Mouse (Mus musculus): ENCODE measurements around the gene Hoga1. TPM values are rescaled to one million over a fixed set of nuclear protein-coding genes. Genes with fewer than 3 reads are reported as not detected.

The Hoga1 gene
- polyA plus RNA-seq, 1 experiment from 2014 or later: 1.3 TPM

- Histone ChIP-seq H3K27me3 (replicated peaks) (no peaks in the 10 kb centered on the region), H3K9ac (no peak overlapping the region), H3K36me3 (replicated peaks) (no peaks in the 10 kb centered on the region), H3K4me2 (no peak overlapping the region), H3K9me3 (no peaks in the 10 kb centered on the region), H3K27ac (no peak overlapping the region), H3K4me1 (no peaks in the 10 kb centered on the region; the same call in 1 of the 2 replicates), H3K4me3 (no peak overlapping the region)
- 56% methylated on average over 4 of the region's 4 CpGs for WGBS
- ATAC-seq (replicated peaks): no peak
Measured at GRCm38 (mm10) chr19:42010436-42010835, 35.0 kb upstream of the Hoga1 start.

GRCm38 (mm10) chr19:42011123-42011522, 34.3 kb upstream of the Hoga1 start:
- H3K9me3 ChIP-seq: no peaks in the 10 kb centered on the region
- ATAC-seq (replicated peaks): no peak
- H3K36me3 ChIP-seq (replicated peaks): no peaks in the 10 kb centered on the region
- no peak overlapping the region for H3K27ac ChIP-seq
- no peak overlapping the region for H3K4me2 ChIP-seq
- 83% methylated on average over 7 of the region's 7 CpGs for WGBS
- H3K4me3 ChIP-seq: no peak overlapping the region
- H3K27me3 ChIP-seq (replicated peaks): no peaks in the 10 kb centered on the region
- no peaks in the 10 kb centered on the region; the same call in 1 of the 2 replicates for H3K4me1 ChIP-seq
- no peak overlapping the region for H3K9ac ChIP-seq

- no peaks in the 10 kb centered on the region for H3K9me3 ChIP-seq
- no peak for ATAC-seq (replicated peaks)
- H3K4me2 ChIP-seq: no peak overlapping the region
- whole genome bisulfite sequencing: 83% methylated on average over 3 of the region's 3 CpGs
- no peaks in the 10 kb centered on the region for H3K4me1 ChIP-seq
- no peak overlapping the region for H3K4me3 ChIP-seq
- no peak overlapping the region for H3K9ac ChIP-seq
- H3K36me3 ChIP-seq (replicated peaks): no peaks in the 10 kb centered on the region
- no peak overlapping the region for H3K27ac ChIP-seq
- no peaks in the 10 kb centered on the region for H3K27me3 ChIP-seq (replicated peaks)
Measured at GRCm38 (mm10) chr19:42014231-42014825, 31.1 kb upstream of the Hoga1 start.

GRCm38 (mm10) chr19:42015001-42015400, 30.4 kb upstream of the Hoga1 start:
- Histone ChIP-seq H3K4me2 (no peak overlapping the region), H3K27ac (no peak overlapping the region)
- WGBS: 80% methylated on average over 6 of the region's 6 CpGs

GRCm38 (mm10) chr19:42016251-42016650, 29.2 kb upstream of the Hoga1 start:
- WGBS: 71% methylated on average over 4 of the region's 4 CpGs
- H3K4me2 ChIP-seq: no peak overlapping the region
- H3K9me3 ChIP-seq: no peaks in the 10 kb centered on the region
- no peak overlapping the region for H3K9ac ChIP-seq
- no peaks in the 10 kb centered on the region for H3K27me3 ChIP-seq (replicated peaks)
- no peaks in the 10 kb centered on the region for H3K4me1 ChIP-seq
- H3K27ac ChIP-seq: no peak overlapping the region
- no peaks in the 10 kb centered on the region for H3K36me3 ChIP-seq (replicated peaks)
- no peak for ATAC-seq (replicated peaks)
- no peak overlapping the region for H3K4me3 ChIP-seq

More at GRCm38 (mm10) chr19:42015001-42015400, 30.4 kb upstream of the Hoga1 start:
- H3K4me3 ChIP-seq: no peak overlapping the region
- H3K9me3 ChIP-seq: no peaks in the 10 kb centered on the region
- H3K9ac ChIP-seq: no peak overlapping the region
- H3K36me3 ChIP-seq (replicated peaks): no peaks in the 10 kb centered on the region
- H3K4me1 ChIP-seq: no peaks in the 10 kb centered on the region
- no peaks in the 10 kb centered on the region for H3K27me3 ChIP-seq (replicated peaks)
- no peak for ATAC-seq (replicated peaks)

GRCm38 (mm10) chr19:42016840-42017239, 28.6 kb upstream of the Hoga1 start:
- Histone ChIP-seq H3K27me3 (replicated peaks) (no peaks in the 10 kb centered on the region), H3K27ac (peak overlapping the region; percentile 13; the same call in 1 of the 2 replicates)

GRCm38 (mm10) chr19:42017399-42018247, 27.8 kb upstream of the Hoga1 start:
- H3K4me2 ChIP-seq: no peak overlapping the region
- no peaks in the 10 kb centered on the region for H3K4me1 ChIP-seq
- no peak overlapping the region for H3K4me3 ChIP-seq
- no peaks in the 10 kb centered on the region for H3K9me3 ChIP-seq
- no peaks in the 10 kb centered on the region for H3K36me3 ChIP-seq (replicated peaks)
- no peak overlapping the region for H3K9ac ChIP-seq
- WGBS: 78% methylated on average over 8 of the region's 8 CpGs
- no peaks in the 10 kb centered on the region for H3K27me3 ChIP-seq (replicated peaks)
- peak overlapping the region; percentile 13; the same call in 1 of the 2 replicates for H3K27ac ChIP-seq
- ATAC-seq (replicated peaks): no peak

More at GRCm38 (mm10) chr19:42016840-42017239, 28.6 kb upstream of the Hoga1 start:
- 54% methylated on average over 5 of the region's 5 CpGs for WGBS
- Histone ChIP-seq H3K36me3 (replicated peaks) (no peaks in the 10 kb centered on the region), H3K4me2 (no peak overlapping the region), H3K4me1 (no peaks in the 10 kb centered on the region), H3K4me3 (no peak overlapping the region), H3K9ac (no peak overlapping the region), H3K9me3 (no peaks in the 10 kb centered on the region)
- no peak for ATAC-seq (replicated peaks)

- H3K36me3 ChIP-seq (replicated peaks): no peaks in the 10 kb centered on the region
- H3K9me3 ChIP-seq: no peaks in the 10 kb centered on the region
- no peak for ATAC-seq (replicated peaks)
- H3K4me3 ChIP-seq: no peak overlapping the region
- no peaks in the 10 kb centered on the region for H3K4me1 ChIP-seq
- no peak overlapping the region for H3K4me2 ChIP-seq
- no peaks in the 10 kb centered on the region for H3K27me3 ChIP-seq (replicated peaks)
- no peak overlapping the region for H3K27ac ChIP-seq
- H3K9ac ChIP-seq: no peak overlapping the region
- 40% methylated on average over 4 of the region's 4 CpGs for WGBS
Measured at GRCm38 (mm10) chr19:42019011-42019522, 26.3 kb upstream of the Hoga1 start.

GRCm38 (mm10) chr19:42021681-42022541, 23.5 kb upstream of the Hoga1 start:
- no peaks in the 10 kb centered on the region for H3K36me3 ChIP-seq (replicated peaks)
- ATAC-seq (replicated peaks): no peak

GRCm38 (mm10) chr19:42022542-42022848, 22.9 kb upstream of the Hoga1 start:
- WGBS: 75% methylated on average over 2 of the region's 2 CpGs
- no peak overlapping the region for H3K4me2 ChIP-seq
- no peaks in the 10 kb centered on the region for H3K36me3 ChIP-seq (replicated peaks)
- no peaks in the 10 kb centered on the region for H3K9me3 ChIP-seq
- H3K27ac ChIP-seq: no peak overlapping the region
- no peaks in the 10 kb centered on the region for H3K27me3 ChIP-seq (replicated peaks)
- no peak overlapping the region for H3K9ac ChIP-seq
- no peak for ATAC-seq (replicated peaks)
- H3K4me1 ChIP-seq: no peaks in the 10 kb centered on the region
- no peak overlapping the region for H3K4me3 ChIP-seq

More at GRCm38 (mm10) chr19:42021681-42022541, 23.5 kb upstream of the Hoga1 start:
- no peaks in the 10 kb centered on the region for H3K9me3 ChIP-seq
- no peak overlapping the region for H3K9ac ChIP-seq
- WGBS: 56% methylated on average over 10 of the region's 10 CpGs
- H3K4me3 ChIP-seq: no peak overlapping the region
- no peak overlapping the region for H3K27ac ChIP-seq
- no peak overlapping the region for H3K4me2 ChIP-seq
- H3K4me1 ChIP-seq: no peaks in the 10 kb centered on the region
- H3K27me3 ChIP-seq (replicated peaks): no peaks in the 10 kb centered on the region

GRCm38 (mm10) chr19:42026158-42026557, 19.3 kb upstream of the Hoga1 start:
- 5% methylated on average over 5 of the region's 5 CpGs for WGBS
- no peaks in the 10 kb centered on the region for H3K4me1 ChIP-seq
- no peaks in the 10 kb centered on the region for H3K36me3 ChIP-seq (replicated peaks)
- no peak overlapping the region for H3K9ac ChIP-seq
- H3K27ac ChIP-seq: no peak overlapping the region
- ATAC-seq (replicated peaks): peak; percentile 52; the same call in 1 of the 2 replicates
- no peaks in the 10 kb centered on the region for H3K9me3 ChIP-seq
- no peak overlapping the region for H3K4me3 ChIP-seq
- no peaks in the 10 kb centered on the region for H3K27me3 ChIP-seq (replicated peaks)
- no peak overlapping the region for H3K4me2 ChIP-seq

- Histone ChIP-seq H3K27ac (no peak overlapping the region), H3K36me3 (replicated peaks) (no peaks in the 10 kb centered on the region), H3K9ac (no peak overlapping the region), H3K4me2 (no peak overlapping the region), H3K4me1 (peaks cover 3% of the 10 kb centered on the region; the same call in 1 of the 2 replicates), H3K9me3 (no peaks in the 10 kb centered on the region), H3K4me3 (no peak overlapping the region), H3K27me3 (replicated peaks) (no peaks in the 10 kb centered on the region)
- no peak for ATAC-seq (replicated peaks)
- 84% methylated on average over 5 of the region's 5 CpGs for WGBS
Measured at GRCm38 (mm10) chr19:42031112-42031511, 14.3 kb upstream of the Hoga1 start.

Data from midbrain, embryonic 15.5 days (tissue).